Mouse (Mus musculus) WW6 (cell line): Measurements from ENCODE around the gene Kctd12.

ENCODE experiments used
- DNase-seq: peaks from one replicate; pipeline ENCODE4 v3.0.0-alpha.2; 2013; ENCODE audit warnings: low read depth, low spot score

Kctd12 gene

DNA sequence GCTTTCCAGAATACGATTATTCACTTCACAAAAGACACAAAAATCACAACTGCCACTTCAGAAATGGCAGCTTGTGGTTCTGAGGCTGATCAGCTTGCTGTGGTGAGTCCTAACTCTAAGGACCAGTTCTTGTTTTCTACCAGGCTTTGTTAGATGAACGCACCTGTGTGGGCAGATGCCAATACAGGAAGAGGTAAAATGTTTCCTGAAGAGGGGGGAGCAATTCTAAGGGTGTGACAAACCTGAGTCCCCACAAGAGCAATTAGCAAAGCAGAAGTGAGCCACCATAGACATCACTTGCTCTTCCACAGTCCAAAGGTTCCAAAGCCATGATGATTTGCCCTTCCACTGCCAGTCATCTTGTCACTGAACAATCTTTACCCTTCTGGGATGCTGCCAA lies 20.4 kb downstream of the Kctd12 start:
- no peak for DNase-seq

DNA sequence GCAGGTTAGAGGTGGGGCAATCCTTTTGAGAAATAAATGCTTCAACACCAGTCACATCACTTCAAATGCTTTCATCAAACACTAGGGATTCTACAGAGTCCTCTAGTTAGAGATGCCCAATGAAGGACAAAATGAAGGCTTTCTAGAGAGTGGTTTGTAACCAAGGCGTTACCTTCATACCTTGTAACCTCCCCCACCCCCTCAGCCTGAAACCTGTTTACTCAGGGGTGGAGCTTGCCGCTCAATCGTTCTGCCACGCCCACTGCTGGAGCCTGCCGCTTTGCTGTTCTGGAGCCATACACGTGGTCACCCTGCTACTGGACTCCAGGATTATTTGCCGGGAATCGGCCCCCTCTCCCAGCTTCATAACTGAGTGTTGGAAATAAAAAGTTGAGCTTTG lies 28.9 kb downstream of the Kctd12 start:
- DNase-seq, result no peak

- DNase-seq, result no peak
These were observed 30.5 kb downstream of the Kctd12 start for GRCm38 (mm10) chr14:102951974-102952373.

GRCm38 (mm10) chr14:102947796-102948195 lies 34.6 kb downstream of the Kctd12 start:
- no peak for DNase-seq

DNA sequence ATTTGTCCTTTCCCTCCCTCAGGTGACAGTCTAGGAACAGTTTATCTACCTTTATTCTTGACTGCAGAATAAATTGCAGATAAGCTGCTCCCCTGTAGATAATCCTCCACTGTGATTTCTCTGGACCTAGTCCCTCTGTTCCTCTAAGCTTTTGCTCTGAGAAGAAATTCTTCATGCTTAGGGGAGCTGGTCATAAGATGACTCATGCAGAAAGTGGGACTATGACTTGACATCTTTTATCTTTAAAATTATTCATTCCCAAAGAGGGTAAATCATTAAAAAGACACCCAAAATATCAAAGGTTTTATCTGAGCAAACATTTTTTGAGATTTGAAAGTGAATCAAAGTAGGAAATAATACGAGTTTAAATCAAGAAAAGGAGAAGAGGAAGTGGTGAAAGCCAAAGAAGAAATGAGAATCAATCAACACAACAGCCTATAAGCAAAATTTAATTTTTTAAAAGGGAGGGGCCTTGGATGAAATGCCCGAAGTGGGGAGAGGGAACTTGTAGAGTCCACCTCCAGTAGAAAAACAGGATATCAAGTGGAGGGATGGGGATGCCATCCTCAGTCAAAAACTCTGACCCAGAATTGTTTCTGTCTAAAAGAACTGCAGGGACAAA lies 40.1 kb downstream of the Kctd12 start:
- no peak for DNase-seq

DNA sequence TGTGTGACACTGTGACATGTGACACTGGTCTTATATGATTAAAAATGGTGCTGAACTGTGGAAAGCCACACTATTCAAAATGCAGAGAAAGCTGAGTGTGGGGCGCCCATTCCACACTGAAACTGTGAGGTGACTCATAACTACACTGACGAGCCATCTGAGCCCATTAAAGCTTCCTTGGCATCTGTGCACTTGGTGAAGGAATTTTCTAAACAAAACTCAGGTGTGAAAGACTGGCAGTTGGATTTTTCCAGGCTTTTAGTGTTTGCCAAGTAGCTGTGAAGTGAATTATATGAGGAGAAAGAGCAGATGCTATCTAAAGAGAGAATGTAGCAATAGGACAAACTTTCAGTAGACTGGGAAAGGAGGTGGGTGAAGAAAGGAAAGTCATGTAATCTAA lies 47.6 kb downstream of the Kctd12 start:
- no peak for DNase-seq

- DNase-seq, result no peak
These were observed 51.5 kb downstream of the Kctd12 start for GRCm38 (mm10) chr14:102930933-102931332.

DNA sequence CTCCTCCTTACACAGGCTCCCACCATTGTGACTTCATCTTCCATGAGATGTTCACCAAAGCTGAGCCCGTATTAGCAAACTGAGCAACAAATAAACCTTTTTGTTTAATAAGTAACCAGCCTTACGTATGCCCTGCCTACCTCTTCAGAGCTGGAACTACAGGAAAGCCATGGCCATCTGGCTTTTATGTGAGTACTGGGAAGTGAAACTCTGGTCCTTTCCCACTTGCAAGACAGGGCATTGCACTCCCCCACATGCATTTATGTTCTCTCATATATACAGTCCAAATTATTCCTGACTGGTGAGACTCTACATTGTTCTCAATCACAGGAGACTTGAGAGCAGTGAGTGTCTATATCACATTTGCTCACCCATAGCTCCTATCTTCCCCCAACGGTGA lies 52.9 kb downstream of the Kctd12 start:
- DNase-seq, result no peak

DNA sequence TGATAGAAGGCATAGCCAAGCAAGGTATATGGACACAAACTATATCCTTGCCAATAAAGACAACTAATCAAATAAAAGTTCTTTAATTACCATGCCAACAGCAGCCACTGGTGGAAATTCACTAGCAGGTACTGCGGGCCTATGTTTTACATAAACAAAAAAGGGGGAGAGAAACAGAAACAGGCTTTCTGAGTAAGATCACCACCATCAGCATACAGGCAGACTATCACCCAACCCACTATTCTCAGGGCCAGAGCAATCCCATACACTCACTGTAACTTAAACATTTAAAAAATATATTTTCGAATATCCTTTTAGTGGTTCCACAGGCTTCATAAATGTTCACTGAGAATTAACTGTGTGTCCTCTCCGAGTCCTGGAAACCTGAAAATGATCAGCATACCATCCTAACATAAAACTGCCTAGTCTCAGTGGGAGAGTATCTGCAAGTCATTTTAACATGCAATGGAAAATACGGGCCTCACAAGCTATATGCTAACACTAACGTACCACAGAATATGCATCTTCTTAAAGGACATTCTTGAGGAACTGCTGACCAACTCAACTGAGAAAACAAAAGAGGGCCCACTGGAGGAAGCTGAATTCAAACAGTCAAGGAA lies 54.5 kb downstream of the Kctd12 start:
- no peak for DNase-seq
